Mouse (Mus musculus): ENCODE measurements at regions not wholly inside any gene's neighbourhood (a gene's known extent, or its start where the extent isn't known, plus 50 kb on each side); places are given as distances from the start of the nearest gene placed in this dataset.

- Histone ChIP-seq H3K9ac (ENCODE audit: control insufficient read depth, low read depth, low read length, poor library complexity, severe bottlenecking) (no peak overlapping the region), H3K36me3 (ENCODE audit: control insufficient read depth in 1 of 2, insufficient read depth in 2 of 2, low read length in 2 of 2) (no peaks in the 10 kb centered on the region), H3K79me2 (ENCODE audit: control insufficient read depth, insufficient read depth, low read length, poor library complexity) (no peaks in the 10 kb centered on the region), H3K27me3 (ENCODE audit: control insufficient read depth in 1 of 2, insufficient read depth in 2 of 2, low read length in 2 of 2) (no peaks in the 10 kb centered on the region), H3K4me3 (ENCODE audit: control insufficient read depth in 1 of 2, insufficient read depth in 1 of 2, low read depth in 2 of 2, low read length in 2 of 2) (no peak overlapping the region), H3K4me1 (ENCODE audit: control insufficient read depth in 1 of 2, insufficient read depth in 2 of 2, low read length in 2 of 2) (no peaks in the 10 kb centered on the region), H3K9me3 (replicated peaks; ENCODE audit: insufficient read depth, low read length) (no peaks in the 10 kb centered on the region), H3K27ac (ENCODE audit: control insufficient read depth, low read depth, low read length) (no peak overlapping the region)
- no peak for TF ChIP-seq MXI1 (IDR thresholded peaks at IDR 0.05; ENCODE audit: low read depth, low read length)
- TF ChIP-seq GATA1 (IDR thresholded peaks at IDR 0.05; ENCODE audit: low read depth, low read length) = no peak
- TF ChIP-seq TBP (IDR thresholded peaks at IDR 0.05; ENCODE audit: low read depth, low read length) = no peak
- TF ChIP-seq E2F4 (IDR thresholded peaks at IDR 0.05; ENCODE audit: borderline replicate concordance, low read depth, low read length) = no peak
- no peak for TF ChIP-seq HCFC1 (IDR thresholded peaks at IDR 0.05; ENCODE audit: low read depth, low read length)
- TF ChIP-seq SIN3A (IDR thresholded peaks at IDR 0.05; ENCODE audit: low read length) = no peak
- TF ChIP-seq RCOR1 (IDR thresholded peaks at IDR 0.05; ENCODE audit: low read depth, low read length) = no peak
- no peak for TF ChIP-seq USF2 (IDR thresholded peaks at IDR 0.05; ENCODE audit: borderline replicate concordance in 1 of 2, insufficient read depth in 1 of 2, low read depth in 1 of 2, low read length in 2 of 2)
- TF ChIP-seq ZKSCAN1 (IDR thresholded peaks at IDR 0.05; ENCODE audit: low read depth, low read length) = no peak
- TF ChIP-seq POLR2A (IDR thresholded peaks at IDR 0.05; ENCODE audit: control insufficient read depth in 1 of 2, insufficient read depth in 1 of 2, low read depth in 1 of 2, low read length in 2 of 2, poor library complexity in 1 of 2) = no peak
- no peak for TF ChIP-seq USF1 (IDR thresholded peaks at IDR 0.05; ENCODE audit: low read depth, low read length)
- no peak for TF ChIP-seq SMC3 (IDR thresholded peaks at IDR 0.05; ENCODE audit: low read depth, low read length)
- TF ChIP-seq POLR2AphosphoS5 (IDR thresholded peaks at IDR 0.05; ENCODE audit: borderline replicate concordance, low read depth, low read length) = no peak
- TF ChIP-seq CHD2 (IDR thresholded peaks at IDR 0.05; ENCODE audit: low read length) = no peak
- TF ChIP-seq KAT2A (conservative IDR thresholded peaks at IDR 0.05; ENCODE audit: low read depth, low read length) = no peak
- TF ChIP-seq MYB (IDR thresholded peaks at IDR 0.05; ENCODE audit: low read depth, low read length) = no peak
- DNase-seq (ENCODE audit: low read depth, low spot score) = no peak
Measured at GRCm38 (mm10) chr2:51799856-51800255, 135.1 kb downstream of the Rbm43 start.

- Histone ChIP-seq H3K4me3 (ENCODE audit: control insufficient read depth in 1 of 2, insufficient read depth in 1 of 2, low read depth in 2 of 2, low read length in 2 of 2) (no peak overlapping the region), H3K4me1 (ENCODE audit: control insufficient read depth in 1 of 2, insufficient read depth in 2 of 2, low read length in 2 of 2) (no peaks in the 10 kb centered on the region), H3K79me2 (ENCODE audit: control insufficient read depth, insufficient read depth, low read length, poor library complexity) (no peaks in the 10 kb centered on the region), H3K9me3 (replicated peaks; ENCODE audit: insufficient read depth, low read length) (no peaks in the 10 kb centered on the region), H3K36me3 (ENCODE audit: control insufficient read depth in 1 of 2, insufficient read depth in 2 of 2, low read length in 2 of 2) (no peaks in the 10 kb centered on the region), H3K27me3 (ENCODE audit: control insufficient read depth in 1 of 2, insufficient read depth in 2 of 2, low read length in 2 of 2) (no peaks in the 10 kb centered on the region), H3K27ac (ENCODE audit: control insufficient read depth, low read depth, low read length) (no peak overlapping the region), H3K9ac (ENCODE audit: control insufficient read depth, low read depth, low read length, poor library complexity, severe bottlenecking) (no peak overlapping the region)
- no peak for DNase-seq (ENCODE audit: low read depth, low spot score)
- TF ChIP-seq KAT2A (conservative IDR thresholded peaks at IDR 0.05; ENCODE audit: low read depth, low read length) (no peak), GABPA (IDR thresholded peaks at IDR 0.05; ENCODE audit: low read depth, low read length) (no peak), ETS1 (IDR thresholded peaks at IDR 0.05; ENCODE audit: low read depth, low read length) (no peak), GATA1 (IDR thresholded peaks at IDR 0.05; ENCODE audit: low read depth, low read length) (no peak), TAL1 (IDR thresholded peaks at IDR 0.05; ENCODE audit: low read length) (no peak), ZC3H11A (IDR thresholded peaks at IDR 0.05; ENCODE audit: low read depth, low read length) (no peak)
Measured at GRCm38 (mm10) chr2:51822976-51823375, 112.0 kb downstream of the Rbm43 start.

All from MEL (cell line).